Comparison of ENCODE assay signal across 10 mouse cellular contexts in the genomic region with DNA sequence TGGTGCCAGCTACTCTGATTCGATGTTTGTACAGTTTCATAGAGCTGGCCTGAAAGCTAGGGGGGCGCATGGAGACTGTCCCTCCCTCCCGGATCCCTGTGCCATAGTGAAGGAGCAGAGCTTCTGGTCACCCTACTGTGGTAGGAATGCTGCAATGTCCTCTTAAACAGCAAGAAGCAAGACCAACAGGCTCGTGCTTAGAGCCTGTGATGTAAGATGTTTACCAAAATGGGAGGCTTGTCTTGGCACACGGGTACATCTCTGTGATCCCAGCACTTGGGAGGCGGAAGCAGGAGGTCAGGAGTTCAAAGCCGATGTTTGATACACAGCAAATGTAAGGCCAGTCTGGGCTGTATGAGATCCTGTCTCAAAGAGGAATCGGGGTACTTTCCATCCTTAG. TPM values are rescaled to one million over a fixed set of nuclear protein-coding genes. Genes with fewer than 3 reads are reported as not detected.
DNase-seq lines count a peak whose midpoint lies in the region; ATAC-seq and TF ChIP-seq lines count a peak whose summit lies in the region.
"Had no signal": no experiment of that assay in that cellular context is flagged by ENCODE, and none has a peak within 500 bp of the region (broad histone marks: within the 10 kb centered on the region; RNA-seq: fewer than 3 reads in every experiment).

No protein-coding gene starts in this region.

- no peak overlapping the region for H3K9ac ChIP-seq in heart, adult 2 months (ENCODE audit: low read depth, low read length)
- H3K9ac ChIP-seq in liver, postnatal 0 days (replicated peaks) = no peak overlapping the region

- intact Hi-C loops in heart, adult 2 months (cut with DNase I) = no loop called here

- no peak for TF ChIP-seq POLR2A in heart, adult 2 months (IDR thresholded peaks at IDR 0.05; ENCODE audit: insufficient read depth, low read depth, low read length)
- no peak for TF ChIP-seq POLR2A in olfactory bulb, adult 2 months (IDR thresholded peaks at IDR 0.05; ENCODE audit: insufficient read depth, low read depth, low read length)

- H3K79me2 ChIP-seq in heart, adult 2 months (replicated peaks; ENCODE audit: control insufficient read depth, insufficient read depth, low read length) = no peaks in the 10 kb centered on the region

- no peak for TF ChIP-seq CTCF in heart, adult 2 months (IDR thresholded peaks at IDR 0.05)
- 0 out of 2 replicates have a peak, but pooled peaks have one; percentile 4 for TF ChIP-seq CTCF in liver, postnatal 0 days (IDR thresholded peaks at IDR 0.05; ENCODE audit: low read depth)
- no peak for TF ChIP-seq CTCF in olfactory bulb, adult 2 months (IDR thresholded peaks at IDR 0.05; ENCODE audit: insufficient read depth, low read depth, low read length)

- H3K4me3 ChIP-seq in heart, adult 2 months = no peak overlapping the region
- H3K4me3 ChIP-seq in liver, postnatal 0 days (ENCODE audit: low read depth, low read length) = no peak overlapping the region
- no peak overlapping the region for H3K4me3 ChIP-seq in olfactory bulb, adult 2 months (ENCODE audit: insufficient read depth, low read depth, low read length)

- peak overlapping the region; percentile 64 for H3K27ac ChIP-seq in heart, adult 2 months
- H3K27ac ChIP-seq in liver, postnatal 0 days (ENCODE audit: low read depth) = no peak overlapping the region
- peak overlapping the region; percentile 48; the same call in 1 of the 2 replicates for H3K27ac ChIP-seq in olfactory bulb, adult 2 months (ENCODE audit: insufficient read depth, low read depth, low read length)

- DNase-seq in heart, adult 2 months = peak in 1 of 2 experiments; percentile 33
- no peak for DNase-seq in heart, postnatal 4 days
- no peak for DNase-seq in liver, postnatal 0 days
- no peak for DNase-seq in liver
- DNase-seq in kidney, postnatal 36 days = peak; percentile 59 to 66
- no peak for DNase-seq in spleen, postnatal 4 days (ENCODE audit: low spot score in 2 of 2)
- DNase-seq in right cerebral cortex, postnatal 14 days = no peak
- DNase-seq: layer of hippocampus, adult 9-11 months; midbrain, embryonic 14.5 days had no signal

- no peak for TF ChIP-seq EP300 in heart, adult 2 months (IDR thresholded peaks at IDR 0.05; ENCODE audit: insufficient read depth, low read depth, low read length)
- no peak for TF ChIP-seq EP300 in liver, postnatal 0 days (IDR thresholded peaks at IDR 0.05; ENCODE audit: low read depth)

- H3K4me2 ChIP-seq in liver, postnatal 0 days (ENCODE audit: low read depth, low read length) = no peak overlapping the region

- H3K27me3 ChIP-seq in heart, adult 2 months (ENCODE audit: control insufficient read depth, insufficient read depth, low read length) = no peaks in the 10 kb centered on the region
- no peaks in the 10 kb centered on the region for H3K27me3 ChIP-seq in liver, postnatal 0 days (ENCODE audit: insufficient read depth, low read length)

- no peak for ATAC-seq in liver, postnatal 0 days

- H3K9me3 ChIP-seq in liver, postnatal 0 days (ENCODE audit: low read length) = no peaks in the 10 kb centered on the region

- peaks cover 11% of the 10 kb centered on the region for H3K4me1 ChIP-seq in heart, adult 2 months (ENCODE audit: control insufficient read depth, insufficient read depth, low read length)
- peaks cover 17% of the 10 kb centered on the region for H3K4me1 ChIP-seq in liver, postnatal 0 days (ENCODE audit: insufficient read depth)
- H3K4me1 ChIP-seq in olfactory bulb, adult 2 months (ENCODE audit: control insufficient read depth, insufficient read depth, low read length) = peaks cover 28% of the 10 kb centered on the region

- no peaks in the 10 kb centered on the region for H3K36me3 ChIP-seq in heart, adult 2 months (ENCODE audit: control insufficient read depth, insufficient read depth, low read length)
- peaks cover 32% of the 10 kb centered on the region for H3K36me3 ChIP-seq in liver, postnatal 0 days (replicated peaks; ENCODE audit: insufficient read depth, low read length)

- WGBS in heart, adult 2 months = 38% methylated on average over 8 of the region's 8 CpGs
- WGBS in liver, postnatal 0 days (ENCODE audit: insufficient replicate concordance) = 78% methylated on average over 8 of the region's 8 CpGs
- WGBS in olfactory bulb, adult 2 months = 77% methylated on average over 8 of the region's 8 CpGs

RNA-seq across cellular contexts. Expression of gene Ddx19a, which starts 31.0 kb away (rescaled TPM):
- 10 to 100 TPM; 31.7 to 34.8 TPM for total RNA-seq in heart, adult 2 months (2021)
- 18.0 and 29.5 TPM in 2 replicates for polyA plus RNA-seq in heart, adult 2 months (2012; rRNA removed)
- total RNA-seq in heart, postnatal 4 days (2021) = 10 to 100 TPM; 46.5 to 49.7 TPM
- 6.9 and 7.0 TPM in 2 replicates for polyA plus RNA-seq in liver, postnatal 0 days (2015; fragmentation: Nextera tagmentation; extraction: Ambion mirVana)
- polyA plus RNA-seq in olfactory bulb, adult 2 months (2012; ENCODE audit: insufficient read depth, insufficient read length, low replicate concordance, missing spikeins) = not detected in 2 replicates

RNA-seq across cellular contexts. Expression of gene St3gal2, which starts 46.9 kb away (rescaled TPM):
- 10 to 100 TPM; 20.2 to 22.0 TPM for total RNA-seq in heart, adult 2 months (2021)
- polyA plus RNA-seq in heart, adult 2 months (2012; rRNA removed) = 25.9 and 34.8 TPM in 2 replicates
- total RNA-seq in heart, postnatal 4 days (2021) = 10 to 100 TPM; 36.7 to 38.2 TPM
- polyA plus RNA-seq in liver, postnatal 0 days (2015; fragmentation: Nextera tagmentation; extraction: Ambion mirVana) = 8.1 and 10.1 TPM in 2 replicates
- not detected in 2 replicates for polyA plus RNA-seq in olfactory bulb, adult 2 months (2012; ENCODE audit: insufficient read depth, insufficient read length, low replicate concordance, missing spikeins)

Comparison
In these comparisons a context has a peak if more than half of its experiments do, and no peak if none do; other contexts are left out.
1. DNase-seq: peak in kidney, postnatal 36 days (2 of 2); none in heart, postnatal 4 days (single experiment), liver, postnatal 0 days (single experiment), liver (single experiment), spleen, postnatal 4 days (0 of 2) and right cerebral cortex, postnatal 14 days (single experiment).